Mouse (Mus musculus) kidney, postnatal 36 days (tissue): Measurements from ENCODE around the gene Slc43a1.

Source experiments
- DNase-seq, 2 experiments: peaks; one replicate each; pipeline ENCODE4 v3.0.0; 2021 to 2022; ENCODE audit warnings: mixed read lengths in 2 of 2

Slc43a1 gene

DNA sequence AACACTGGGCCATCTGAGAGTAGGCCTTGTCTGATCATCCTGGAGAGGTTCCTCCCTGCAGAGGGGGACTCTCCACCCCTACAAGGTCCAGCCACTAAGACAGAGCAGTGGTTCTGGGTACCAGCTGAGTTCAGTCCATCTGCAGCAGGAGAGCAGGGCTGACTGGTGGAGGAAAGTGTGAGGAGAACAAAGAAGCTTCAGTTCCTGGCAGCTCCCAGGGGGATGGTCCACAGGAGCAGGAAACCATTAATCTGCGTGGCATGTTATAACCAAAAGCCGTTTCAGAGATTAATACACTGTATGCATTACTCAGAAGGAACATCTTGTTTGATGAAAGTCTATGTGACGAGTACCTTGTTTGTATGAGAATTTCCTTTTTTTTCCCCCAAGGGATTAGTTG, 74.1 kb downstream of the Slc43a1 start:
- DNase-seq, result peak; percentile 22 to 34
